Mouse (Mus musculus) stomach, postnatal 0 days (tissue): ENCODE measurements around the gene Pml.

Source experiments
- CTCF ChIP-seq: IDR thresholded peaks from 2 replicates; pipeline ENCODE4 v1.5.1; 2016; ENCODE audit warnings: antibody characterized with exemption, low read depth, mild to moderate bottlenecking, moderate library complexity
- EP300 ChIP-seq: optimal IDR thresholded peaks from 2 replicates; pipeline ENCODE3; 2016; ENCODE audit warnings: antibody characterized with exemption

DNA sequence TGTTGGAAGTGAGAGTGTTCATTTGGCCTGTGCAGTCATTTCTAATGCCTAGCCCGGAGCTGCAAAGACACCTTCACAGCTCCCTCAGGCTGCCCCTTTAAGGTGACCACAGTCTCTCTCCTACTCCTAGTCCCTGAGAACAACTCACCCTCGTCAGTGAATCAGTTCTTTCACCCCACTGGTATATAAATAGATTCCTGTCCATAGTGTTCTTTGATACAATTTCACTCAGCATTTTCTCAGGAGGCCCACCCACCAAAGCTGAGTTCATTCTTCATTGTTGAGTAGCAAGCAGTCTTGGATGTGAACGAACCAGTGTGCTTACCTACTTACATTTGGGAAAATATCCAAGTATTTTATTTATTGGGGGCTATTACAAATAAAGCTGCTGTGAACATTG lies 25.0 kb upstream of the Pml start:
- TF ChIP-seq CTCF (no peak), EP300 (no peak)
